Mouse (Mus musculus): ENCODE measurements around the gene Zfp605. TPM values are rescaled to one million over a fixed set of nuclear protein-coding genes. Genes with fewer than 3 reads are reported as not detected.
A peak's percentile ranks its signal among the peaks of the same experiment; 100 is the strongest.

Zfp605 gene
- total RNA-seq, 2 experiments from 2014 or later = 15.9 to 16.7 TPM

- intact Hi-C loops (cut with DNase I) = loop anchor here (10.0 kb wide), 2 partner anchors 106 to 1446 kb away; partner anchors contain the start of gene Zfp932
- Histone ChIP-seq H3K4me3 (peak overlapping the region; percentile 53), H3K27ac (peak overlapping the region; percentile 91)
- peak; percentile 35 to 45 for DNase-seq (ENCODE audit: extremely low spot score in 1 of 2, low spot score in 2 of 2)
- TF ChIP-seq CTCF (IDR thresholded peaks at IDR 0.05) = no peak
These were observed 8.8 kb upstream of the Zfp605 start for GRCm38 (mm10) chr5:110100921-110101631.

- peak overlapping the region; percentile 53 for H3K4me3 ChIP-seq
- TF ChIP-seq CTCF (IDR thresholded peaks at IDR 0.05) = no peak
- intact Hi-C loops (cut with DNase I) = loop anchor here (10.0 kb wide), 2 partner anchors 107 to 1447 kb away; partner anchors contain the start of gene Zfp932
- DNase-seq (ENCODE audit: extremely low spot score in 1 of 2, low spot score in 2 of 2) = peak; percentile 70 to 83
- peak overlapping the region; percentile 91 for H3K27ac ChIP-seq
These were observed 8.1 kb upstream of the Zfp605 start for GRCm38 (mm10) chr5:110101716-110102347.

- Histone ChIP-seq H3K4me3 (no peak overlapping the region), H3K27ac (no peak overlapping the region)
- peak in 1 of 2 experiments; percentile 13 for DNase-seq (ENCODE audit: extremely low spot score in 1 of 2, low spot score in 2 of 2)
- intact Hi-C loops (cut with DNase I) = loop anchor here (10.0 kb wide), 2 partner anchors 108 to 1448 kb away; partner anchors contain the start of gene Zfp932
- TF ChIP-seq CTCF (IDR thresholded peaks at IDR 0.05) = no peak
These were observed 7.5 kb upstream of the Zfp605 start for GRCm38 (mm10) chr5:110102429-110102828.

- no peak for TF ChIP-seq CTCF (IDR thresholded peaks at IDR 0.05)
- DNase-seq (ENCODE audit: extremely low spot score in 1 of 2, low spot score in 2 of 2) = no peak
- Histone ChIP-seq H3K27ac (no peak overlapping the region), H3K4me3 (no peak overlapping the region)
- intact Hi-C loops (cut with DNase I) = loop anchor here (10.0 kb wide), 2 partner anchors 108 to 1448 kb away; partner anchors contain the start of gene Zfp932
These were observed 6.9 kb upstream of the Zfp605 start for GRCm38 (mm10) chr5:110102853-110103625.

GRCm38 (mm10) chr5:110103901-110104615 is 5.8 kb upstream of the Zfp605 start:
- H3K4me3 ChIP-seq = no peak overlapping the region
- intact Hi-C loops (cut with DNase I) = loop anchor here (10.0 kb wide), 2 partner anchors 109 to 1449 kb away; partner anchors contain the start of gene Zfp932
- no peak for TF ChIP-seq CTCF (IDR thresholded peaks at IDR 0.05)
- H3K27ac ChIP-seq = no peak overlapping the region
- no peak for DNase-seq (ENCODE audit: extremely low spot score in 1 of 2, low spot score in 2 of 2)

- DNase-seq (ENCODE audit: extremely low spot score in 1 of 2, low spot score in 2 of 2) = peak in 1 of 2 experiments; percentile 34
- intact Hi-C loops (cut with DNase I) = loop anchor here (10.0 kb wide), 2 partner anchors 110 to 1450 kb away; partner anchors contain the start of gene Zfp932
- no peak for TF ChIP-seq CTCF (IDR thresholded peaks at IDR 0.05)
These were observed 5.1 kb upstream of the Zfp605 start for GRCm38 (mm10) chr5:110104616-110105380.

GRCm38 (mm10) chr5:110106140-110106871 is 3.6 kb upstream of the Zfp605 start:
- peak in 1 of 2 experiments; percentile 20 for DNase-seq (ENCODE audit: extremely low spot score in 1 of 2, low spot score in 2 of 2)

More at GRCm38 (mm10) chr5:110104616-110105380, 5.1 kb upstream of the Zfp605 start:
- Histone ChIP-seq H3K27ac (no peak overlapping the region), H3K4me3 (no peak overlapping the region)

GRCm38 (mm10) chr5:110106901-110107564 is 2.9 kb upstream of the Zfp605 start:
- Histone ChIP-seq H3K27ac (peak overlapping the region; percentile 94), H3K4me3 (peak overlapping the region; percentile 92)
- TF ChIP-seq CTCF (IDR thresholded peaks at IDR 0.05) = no peak
- intact Hi-C loops (cut with DNase I) = loop anchor here (10.0 kb wide), 2 partner anchors 112 to 1452 kb away; partner anchors contain the start of gene Zfp932
- peak; percentile 28 to 55 for DNase-seq (ENCODE audit: extremely low spot score in 1 of 2, low spot score in 2 of 2)

More at GRCm38 (mm10) chr5:110106140-110106871, 3.6 kb upstream of the Zfp605 start:
- intact Hi-C loops (cut with DNase I) = loop anchor here (10.0 kb wide), 2 partner anchors 112 to 1452 kb away; partner anchors contain the start of gene Zfp932
- Histone ChIP-seq H3K27ac (peak overlapping the region; percentile 94), H3K4me3 (peak overlapping the region; percentile 92)
- no peak for TF ChIP-seq CTCF (IDR thresholded peaks at IDR 0.05)
